Comparison of ENCODE assay signal across 19 mouse cellular contexts in the genomic region with DNA sequence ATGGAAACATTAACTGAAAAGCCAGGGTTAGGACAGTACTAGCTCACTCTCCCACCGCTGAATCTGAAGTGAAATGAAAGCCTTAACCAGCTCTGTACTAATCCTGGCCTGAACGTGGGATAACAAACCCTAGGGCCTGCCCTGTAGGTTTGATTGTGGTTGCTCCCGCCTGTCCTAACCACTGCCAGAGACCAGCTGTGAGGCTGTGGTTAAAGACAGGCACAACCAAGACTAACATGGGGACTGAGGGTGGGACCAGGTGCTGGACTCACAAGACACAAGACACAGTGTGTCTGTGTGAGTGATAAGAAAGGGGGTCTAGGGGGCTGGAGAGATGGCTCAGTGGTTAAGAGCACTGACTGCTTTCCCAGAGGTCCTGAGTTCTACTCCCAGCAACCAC. TPM values are rescaled to one million over a fixed set of nuclear protein-coding genes. Genes with fewer than 3 reads are reported as not detected.
"Had no signal": no experiment of that assay in that cellular context is flagged by ENCODE, and none has a peak within 500 bp of the region (broad histone marks: within the 10 kb centered on the region; RNA-seq: fewer than 3 reads in every experiment).

No protein-coding gene starts in this region.

- H3K27ac ChIP-seq: neural tube, embryonic 12.5 days; neural tube, embryonic 13.5 days; neural tube, embryonic 15.5 days; stomach, embryonic 15.5 days; stomach, postnatal 0 days had no signal

- H3K9ac ChIP-seq: neural tube, embryonic 12.5 days; neural tube, embryonic 13.5 days; neural tube, embryonic 15.5 days; stomach, embryonic 15.5 days had no signal

- H3K4me2 ChIP-seq: neural tube, embryonic 12.5 days; neural tube, embryonic 13.5 days; neural tube, embryonic 15.5 days; stomach, embryonic 15.5 days had no signal

- H3K4me3 ChIP-seq: neural tube, embryonic 12.5 days; neural tube, embryonic 13.5 days; neural tube, embryonic 15.5 days; stomach, embryonic 15.5 days had no signal

- H3K9me3 ChIP-seq: neural tube, embryonic 12.5 days; neural tube, embryonic 13.5 days; neural tube, embryonic 15.5 days; stomach, embryonic 15.5 days had no signal

- DNase-seq: retina, postnatal 1 day; right cerebral cortex, adult 18-20 months; right cerebral cortex, postnatal 4 days; spleen, adult 18-20 months; thymus, adult 18-20 months; thymus, adult 2 months; thymus, postnatal 14 days; thymus, postnatal 25 days; thymus, postnatal 36 days; thymus, postnatal 4 days had no signal

RNA-seq across cellular contexts. Expression of a gene that starts 11.0 kb away (rescaled TPM):
- polyA plus RNA-seq: neural tube, embryonic 11.5 days; stomach, embryonic 14.5 days; stomach, embryonic 16.5 days; thymus, postnatal 0 days had no signal
